Mouse (Mus musculus) liver, embryonic 13.5 days (tissue): ENCODE data around the gene Neil1. TPM values are rescaled to one million over a fixed set of nuclear protein-coding genes. Genes with fewer than 3 reads are reported as not detected.

Experiments
- ATAC-seq: fragments of 200-750 bp; cut with Nextera tagmentation; 2 replicates; pipeline ENCODE4 v1.8.0; 2017; ENCODE audit warnings: low read depth, mild to moderate bottlenecking, moderate number of reproducible peaks, moderate library complexity
- DNase-seq: peaks from one replicate; pipeline ENCODE4 v3.0.0; 2022
- H3K27ac ChIP-seq: fragments of 300-500 bp; sonication (generic); 2 replicates; pipeline ENCODE4 v1.5.1; 2015; ENCODE audit warnings: moderate library complexity, mild to moderate bottlenecking, inconsistent platforms
- H3K27me3 ChIP-seq: fragments of 300-500 bp; sonication (generic); 2 replicates; pipeline ENCODE4 v1.6.1; 2015; ENCODE audit warnings: mild to moderate bottlenecking, inconsistent platforms
- H3K36me3 ChIP-seq: fragments of 300-500 bp; sonication (generic); 2 replicates; pipeline ENCODE4 v1.6.1; 2015; ENCODE audit warnings: mild to moderate bottlenecking, inconsistent platforms
- H3K4me1 ChIP-seq: fragments of 300-500 bp; sonication (generic); replicated peaks from 2 replicates; pipeline ENCODE4 v1.6.1; 2015; ENCODE audit warnings: inconsistent platforms
- H3K4me2 ChIP-seq: fragments of 300-500 bp; sonication (generic); 2 replicates; pipeline ENCODE4 v1.6.1; 2015; ENCODE audit warnings: inconsistent platforms, mild to moderate bottlenecking, moderate library complexity
- H3K4me3 ChIP-seq: fragments of 300-500 bp; sonication (generic); replicated peaks from 2 replicates; pipeline ENCODE4 v1.5.1; 2015; ENCODE audit warnings: mild to moderate bottlenecking, inconsistent platforms
- H3K9ac ChIP-seq: fragments of 300-500 bp; sonication (generic); 2 replicates; pipeline ENCODE4 v1.6.1; 2015; ENCODE audit warnings: mild to moderate bottlenecking, inconsistent platforms
- H3K9me3 ChIP-seq: fragments of 300-500 bp; sonication (generic); replicated peaks from 2 replicates; pipeline ENCODE4 v1.6.1; 2016; ENCODE audit warnings: inconsistent platforms
- WGBS: fragments of 180-500 bp; shearing (Covaris S2); methylation state at CpG from one replicate; pipeline ENCODE4 v1.1.7; 2015; ENCODE audit not compliant: insufficient replicate concordance; 5-methylcytosine and 5-hydroxymethylcytosine counted together
- polyA plus RNA-seq: library from polyadenylated mRNA; unstranded; fragments of >200 nt; fragmentation: Nextera tagmentation; extraction: Ambion mirVana; gene quantifications from 2 replicates; pipeline ENCODE4 v1.2.1, GENCODE M21; 2015

The Neil1 gene
- polyA plus RNA-seq, 1 experiment from 2014 or later, result 1.6 TPM

DNA sequence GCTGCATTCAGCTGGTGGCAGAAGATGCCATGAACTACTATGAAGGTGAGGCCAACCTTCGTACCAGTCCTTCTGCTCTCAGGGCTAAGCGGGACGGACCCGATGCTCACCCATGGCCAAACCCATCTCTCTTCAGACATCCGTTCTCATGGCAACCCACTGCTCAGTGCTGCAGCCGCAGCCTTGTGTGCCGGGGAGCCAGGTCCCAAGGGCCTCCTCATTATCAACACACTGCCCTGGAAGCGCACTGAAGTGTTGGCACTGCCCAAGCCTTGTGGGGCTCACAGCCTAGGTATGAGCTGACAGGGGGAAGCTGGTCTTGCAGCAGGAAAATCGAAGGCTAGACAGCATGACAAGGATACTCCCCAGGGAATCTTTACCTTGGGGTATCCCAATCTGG lies 9.0 kb downstream of the Neil1 start:
- no peak overlapping the region for H3K27ac ChIP-seq
- no peaks in the 10 kb centered on the region for H3K27me3 ChIP-seq
- H3K4me2 ChIP-seq, result no peak overlapping the region
- H3K9ac ChIP-seq, result no peak overlapping the region
- no peaks in the 10 kb centered on the region for H3K4me1 ChIP-seq
- no peak overlapping the region for H3K4me3 ChIP-seq
- no peaks in the 10 kb centered on the region for H3K9me3 ChIP-seq
- ATAC-seq (no peak), DNase-seq (no peak)
- WGBS, result 87% methylated on average over 9 of the region's 9 CpGs
- H3K36me3 ChIP-seq, result peaks cover 72% of the 10 kb centered on the region

GRCm38 (mm10) chr9:57138507-57138906 lies 9.6 kb downstream of the Neil1 start:
- H3K4me1 ChIP-seq, result no peaks in the 10 kb centered on the region
- no peak for ATAC-seq
- no peaks in the 10 kb centered on the region for H3K27me3 ChIP-seq
- peaks cover 72% of the 10 kb centered on the region for H3K36me3 ChIP-seq
- no peak for DNase-seq
- H3K9ac ChIP-seq, result no peak overlapping the region
- no peak overlapping the region for H3K4me2 ChIP-seq
- no peak overlapping the region for H3K4me3 ChIP-seq
- WGBS, result 80% methylated on average over 6 of the region's 6 CpGs
- H3K9me3 ChIP-seq, result no peaks in the 10 kb centered on the region
- no peak overlapping the region for H3K27ac ChIP-seq

- no peaks in the 10 kb centered on the region for H3K4me1 ChIP-seq
- WGBS, result 67% methylated on average over 9 of the region's 9 CpGs
- peaks cover 72% of the 10 kb centered on the region for H3K36me3 ChIP-seq
- ATAC-seq (no peak), DNase-seq (no peak)
- no peak overlapping the region for H3K27ac ChIP-seq
- no peaks in the 10 kb centered on the region for H3K27me3 ChIP-seq
- no peak overlapping the region for H3K9ac ChIP-seq
- H3K9me3 ChIP-seq, result no peaks in the 10 kb centered on the region
- H3K4me3 ChIP-seq, result no peak overlapping the region
- no peak overlapping the region for H3K4me2 ChIP-seq
Observed at GRCm38 (mm10) chr9:57137777-57138176, 10.3 kb downstream of the Neil1 start.

DNA sequence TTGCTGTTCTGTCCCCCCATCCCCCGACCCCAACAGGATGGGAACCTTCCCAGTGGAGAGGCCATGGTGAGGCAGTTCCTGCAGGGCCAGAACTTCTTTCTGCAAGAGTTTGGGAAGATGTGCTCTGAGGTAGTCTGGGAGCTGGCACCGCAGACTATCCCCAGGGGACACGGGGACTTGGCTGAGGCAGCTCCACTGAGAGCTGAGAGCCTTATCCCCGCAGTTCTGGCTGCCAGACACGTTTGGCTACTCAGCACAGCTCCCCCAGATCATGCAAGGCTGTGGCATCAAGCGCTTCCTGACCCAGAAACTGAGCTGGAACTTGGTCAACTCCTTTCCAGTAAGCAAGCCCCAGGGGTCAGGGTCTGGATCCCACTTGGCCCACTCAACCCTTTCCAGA lies 10.9 kb downstream of the Neil1 start:
- DNase-seq (no peak), ATAC-seq (no peak)
- H3K9me3 ChIP-seq, result no peaks in the 10 kb centered on the region
- peaks cover 70% of the 10 kb centered on the region for H3K36me3 ChIP-seq
- H3K9ac ChIP-seq, result no peak overlapping the region
- H3K4me1 ChIP-seq, result no peaks in the 10 kb centered on the region
- H3K27ac ChIP-seq, result no peak overlapping the region
- WGBS, result 78% methylated on average over 6 of the region's 6 CpGs
- no peak overlapping the region for H3K4me3 ChIP-seq
- H3K4me2 ChIP-seq, result no peak overlapping the region
- H3K27me3 ChIP-seq, result no peaks in the 10 kb centered on the region

DNA sequence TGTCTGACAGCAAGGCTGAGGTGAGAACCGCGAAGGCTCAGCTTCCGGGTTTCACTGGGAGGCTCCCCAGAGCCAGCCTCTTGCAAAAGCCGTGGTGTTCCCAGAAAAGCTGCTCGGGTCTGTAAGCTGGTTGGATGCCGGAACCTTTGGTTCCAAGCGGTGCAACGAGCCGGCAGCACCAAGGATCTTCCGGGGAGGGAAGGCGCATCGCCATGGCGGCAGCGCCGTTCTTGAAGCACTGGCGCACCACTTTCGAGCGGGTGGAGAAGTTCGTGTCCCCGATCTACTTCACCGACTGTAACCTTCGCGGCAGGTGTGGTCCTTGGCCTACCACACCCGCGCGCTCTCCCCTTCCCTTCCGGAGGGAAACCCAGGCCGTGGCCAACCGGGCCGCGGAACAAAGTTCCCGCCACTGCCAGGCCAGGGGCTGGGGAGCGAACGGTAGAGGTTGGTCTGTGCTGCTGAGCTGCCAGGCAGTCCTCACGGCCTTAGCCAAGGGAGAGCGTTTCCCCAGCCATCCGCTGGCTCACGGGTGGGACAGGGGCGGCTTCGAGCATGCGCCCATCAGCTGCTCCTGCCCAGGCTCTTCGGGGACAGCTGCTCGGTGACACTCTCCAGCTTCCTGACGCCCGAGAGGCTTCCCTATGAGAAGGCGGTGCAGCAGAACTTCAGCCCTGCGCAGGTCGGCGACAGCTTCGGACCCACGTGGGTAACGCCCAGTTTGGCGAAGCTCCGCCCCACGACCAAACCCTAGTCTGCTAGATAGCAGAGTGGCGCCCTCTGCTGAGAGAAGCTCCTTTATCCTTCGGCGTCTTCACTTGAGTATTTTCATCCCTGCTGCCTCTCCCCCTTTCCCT lies 17.3 kb downstream of the Neil1 start, which contains the start of gene Man2c1:
Man2c1 (plus strand) TSS at position 114 of the 857 bp plus-strand sequence.
- Histone ChIP-seq H3K36me3 (peaks cover 37% of the 10 kb centered on the region), H3K9me3 (no peaks in the 10 kb centered on the region), H3K27ac (peak within 1 kb of the TSS; percentile 98), H3K4me3 (peak within 1 kb of the TSS; percentile 87), H3K9ac (peak within 1 kb of the TSS; percentile 86), H3K4me2 (peak within 1 kb of the TSS; percentile 100), H3K4me1 (peaks cover 22% of the 10 kb centered on the region), H3K27me3 (no peaks in the 10 kb centered on the region)
- 0% methylated on average over 57 of the region's 58 CpGs for WGBS
- ATAC-seq (peak; percentile 89), DNase-seq (peak; percentile 93)

DNA sequence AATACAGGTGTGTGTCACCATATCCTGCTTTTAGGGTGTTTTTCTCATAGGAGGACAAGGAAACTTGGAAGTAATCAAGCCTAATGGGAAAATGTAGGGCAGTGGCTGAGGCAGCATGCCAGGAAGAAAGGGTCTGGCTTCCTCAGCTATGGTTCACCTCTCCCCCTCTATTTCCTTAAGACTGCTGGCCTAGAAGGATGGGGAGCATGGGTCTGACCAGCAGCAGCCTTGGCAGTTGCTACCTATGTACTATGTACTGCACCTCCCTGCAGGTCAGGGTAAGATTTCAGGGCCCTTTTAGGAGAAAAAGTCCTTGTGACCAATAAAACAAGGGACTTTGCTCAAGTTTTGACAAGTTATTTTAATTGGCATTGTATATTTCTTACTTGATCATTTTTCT lies 18.5 kb downstream of the Neil1 start:
- H3K4me2 ChIP-seq, result peak overlapping the region; percentile 100
- DNase-seq (no peak), ATAC-seq (no peak)
- H3K4me1 ChIP-seq, result peaks cover 22% of the 10 kb centered on the region
- no peak overlapping the region for H3K27ac ChIP-seq
- H3K27me3 ChIP-seq, result no peaks in the 10 kb centered on the region
- no peaks in the 10 kb centered on the region for H3K9me3 ChIP-seq
- peaks cover 41% of the 10 kb centered on the region for H3K36me3 ChIP-seq
- peak overlapping the region; percentile 87 for H3K4me3 ChIP-seq
- H3K9ac ChIP-seq, result peak overlapping the region; percentile 86

DNA sequence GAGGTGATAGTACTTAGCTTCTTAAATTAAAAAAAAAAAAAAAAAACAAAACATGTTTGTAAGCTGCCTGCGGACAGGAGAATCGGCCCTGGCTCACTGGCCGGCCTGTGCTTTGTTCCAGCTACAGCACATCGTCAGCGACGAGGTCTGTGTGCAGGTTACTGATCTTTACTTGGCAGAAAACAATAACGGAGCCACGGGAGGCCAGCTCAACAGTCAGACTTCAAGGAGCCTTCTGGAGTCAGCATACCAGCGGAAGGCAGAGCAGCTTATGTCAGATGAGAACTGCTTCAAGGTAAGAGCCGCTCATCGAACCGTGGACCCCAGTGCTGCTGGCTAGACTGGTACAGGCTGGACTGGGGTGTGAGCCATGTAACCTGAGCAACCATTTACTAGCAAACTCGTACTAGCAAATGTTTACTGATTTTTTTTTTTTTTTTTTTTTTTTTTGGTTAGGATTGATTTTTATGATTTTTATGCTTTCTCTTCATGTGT lies 30.8 kb downstream of the Neil1 start:
- H3K36me3 ChIP-seq, result peaks cover 90% of the 10 kb centered on the region

More for the DNA sequence above, 30.8 kb downstream of the Neil1 start:
- 93% methylated on average over 13 of the region's 13 CpGs for WGBS
- H3K4me1 ChIP-seq, result no peaks in the 10 kb centered on the region
- no peak overlapping the region for H3K4me3 ChIP-seq
- ATAC-seq, result no peak
- no peaks in the 10 kb centered on the region for H3K9me3 ChIP-seq
- H3K9ac ChIP-seq, result no peak overlapping the region
- no peak overlapping the region for H3K4me2 ChIP-seq
- H3K27ac ChIP-seq, result no peak overlapping the region
- no peak for DNase-seq
- no peaks in the 10 kb centered on the region for H3K27me3 ChIP-seq

Other genes with a start within 250 kb of the Neil1 start
- 1.2 and 1.4 TPM in 2 replicates for gene Snx33, start 219.9 kb downstream of the Neil1 start, polyA plus RNA-seq
- 66.1 and 69.1 TPM in 2 replicates for gene Imp3, start 210.8 kb downstream of the Neil1 start, polyA plus RNA-seq
- 10.9 and 11.8 TPM in 2 replicates for gene Snupn, start 197.4 kb downstream of the Neil1 start, polyA plus RNA-seq
- gene Ptpn9, start 153.4 kb downstream of the Neil1 start, polyA plus RNA-seq, result 3.3 and 3.4 TPM in 2 replicates
- 13.3 and 16.5 TPM in 2 replicates for gene Sin3a, start 76.3 kb downstream of the Neil1 start, polyA plus RNA-seq
- gene Man2c1, start 17.6 kb downstream of the Neil1 start, polyA plus RNA-seq, result 17.3 and 19.5 TPM in 2 replicates
- 51.1 and 58.1 TPM in 2 replicates for gene Commd4, start 10.0 kb upstream of the Neil1 start, polyA plus RNA-seq
- not detected in 2 replicates for gene Trcg1, start 88.3 kb upstream of the Neil1 start, polyA plus RNA-seq
- 14.6 and 14.9 TPM in 2 replicates for gene 1700017B05Rik, start 114.3 kb upstream of the Neil1 start, polyA plus RNA-seq